Comparison of ENCODE assay signal across 14 mouse cellular contexts in genomic region chr7:92723750-92724149, GRCm38 (mm10). TPM values are rescaled to one million over a fixed set of nuclear protein-coding genes. Genes with fewer than 3 reads are reported as not detected.
DNase-seq lines count a peak whose midpoint lies in the region; ATAC-seq and TF ChIP-seq lines count a peak whose summit lies in the region.
"Had no signal": no experiment of that assay in that cellular context is flagged by ENCODE, and none has a peak within 500 bp of the region (broad histone marks: within the 10 kb centered on the region; RNA-seq: fewer than 3 reads in every experiment).

No protein-coding gene starts in this region.

- 26% methylated on average over 3 of the region's 3 CpGs for WGBS in midbrain, embryonic 16.5 days
- WGBS in midbrain, postnatal 0 days = 28% methylated on average over 3 of the region's 3 CpGs
- WGBS in stomach, embryonic 16.5 days = 27% methylated on average over 3 of the region's 3 CpGs

- no peaks in the 10 kb centered on the region for H3K4me1 ChIP-seq in midbrain, embryonic 16.5 days (ENCODE audit: control insufficient read depth, insufficient read depth, low read length)
- H3K4me1 ChIP-seq in midbrain, postnatal 0 days (ENCODE audit: insufficient read depth, low read length) = no peaks in the 10 kb centered on the region
- H3K4me1 ChIP-seq in stomach, embryonic 16.5 days (ENCODE audit: control insufficient read depth, insufficient read depth, low read length) = no peaks in the 10 kb centered on the region
- H3K4me1 ChIP-seq: embryonic facial prominence, embryonic 13.5 days had no signal

- in situ Hi-C loops in Patski (cut with MboI; ENCODE audit: low pct_unique_long_range_greater_than_20kb) = no loop called here

- H3K9ac ChIP-seq in midbrain, embryonic 16.5 days (ENCODE audit: low read depth, low read length) = no peak overlapping the region
- no peak overlapping the region for H3K9ac ChIP-seq in midbrain, postnatal 0 days (replicated peaks; ENCODE audit: low read length, poor library complexity, severe bottlenecking)
- no peak overlapping the region for H3K9ac ChIP-seq in stomach, embryonic 16.5 days (ENCODE audit: low read length)
- H3K9ac ChIP-seq: embryonic facial prominence, embryonic 13.5 days had no signal

- peak; percentile 56 for ATAC-seq in midbrain, embryonic 16.5 days
- no peak for ATAC-seq in midbrain, postnatal 0 days (ENCODE audit: low FRiP score)
- ATAC-seq in Patski = peak; percentile 29
- 0 out of 2 replicates have a peak, but pooled peaks have one; percentile 25 for ATAC-seq in stomach, embryonic 16.5 days (ENCODE audit: insufficient read depth, low FRiP score)
- ATAC-seq: hindbrain, postnatal 0 days had no signal

- no peak for TF ChIP-seq CTCF in gastrocnemius, adult 2 months (IDR thresholded peaks at IDR 0.05)
- no peak for TF ChIP-seq CTCF in midbrain, postnatal 0 days (IDR thresholded peaks at IDR 0.05)
- TF ChIP-seq CTCF in Patski (IDR thresholded peaks at IDR 0.05) = no peak

- no peaks in the 10 kb centered on the region for H3K36me3 ChIP-seq in midbrain, embryonic 16.5 days (ENCODE audit: control insufficient read depth, insufficient read depth, low read length)
- no peaks in the 10 kb centered on the region for H3K36me3 ChIP-seq in midbrain, postnatal 0 days (ENCODE audit: insufficient read depth, low read length)
- no peaks in the 10 kb centered on the region for H3K36me3 ChIP-seq in stomach, embryonic 16.5 days (ENCODE audit: control insufficient read depth, insufficient read depth, low read length)
- H3K36me3 ChIP-seq: embryonic facial prominence, embryonic 13.5 days had no signal

- H3K27ac ChIP-seq in gastrocnemius, adult 2 months = no peak overlapping the region
- H3K27ac ChIP-seq in midbrain, embryonic 16.5 days (ENCODE audit: low read length) = no peak overlapping the region
- no peak overlapping the region for H3K27ac ChIP-seq in midbrain, postnatal 0 days (ENCODE audit: low read depth, low read length)
- no peak overlapping the region for H3K27ac ChIP-seq in stomach, embryonic 16.5 days (ENCODE audit: low read length)
- H3K27ac ChIP-seq: embryonic facial prominence, embryonic 13.5 days; hindbrain, postnatal 0 days had no signal

- peak; percentile 39 for DNase-seq in gastrocnemius, adult 2 months
- no peak for DNase-seq in gastrocnemius, adult 18-20 months (ENCODE audit: low spot score)
- DNase-seq in midbrain, postnatal 0 days (ENCODE audit: low spot score) = no peak
- DNase-seq in Patski (ENCODE audit: low read depth, low spot score) = no peak
- DNase-seq in natural killer cell, adult 2 months (ENCODE audit: low spot score in 2 of 2) = no peak
- DNase-seq: cerebellum, adult 18-20 months; heart, postnatal 14 days; kidney, adult 9 months; layer of hippocampus, postnatal 36 days; lung, adult 2 months had no signal

- no peak overlapping the region for H3K4me2 ChIP-seq in midbrain, embryonic 16.5 days (ENCODE audit: low read length)
- no peak overlapping the region for H3K4me2 ChIP-seq in midbrain, postnatal 0 days (ENCODE audit: low read depth, low read length, poor library complexity, severe bottlenecking)
- H3K4me2 ChIP-seq in stomach, embryonic 16.5 days (ENCODE audit: low read depth, low read length) = no peak overlapping the region
- H3K4me2 ChIP-seq: embryonic facial prominence, embryonic 13.5 days had no signal

- H3K4me3 ChIP-seq in gastrocnemius, adult 2 months = no peak overlapping the region
- no peak overlapping the region for H3K4me3 ChIP-seq in midbrain, embryonic 16.5 days (ENCODE audit: low read depth, low read length)
- H3K4me3 ChIP-seq in midbrain, postnatal 0 days (ENCODE audit: low read depth, low read length) = no peak overlapping the region
- H3K4me3 ChIP-seq in stomach, embryonic 16.5 days (replicated peaks; ENCODE audit: low read length) = no peak overlapping the region
- H3K4me3 ChIP-seq: embryonic facial prominence, embryonic 13.5 days had no signal

- CTCF ChIA-PET in Patski (lab: Charles Lee) = interaction anchor here (1.5 kb wide), 1 partner anchor 58 kb away, joined by 3 read pairs; no protein-coding TSS in a partner anchor

- no peaks in the 10 kb centered on the region for H3K27me3 ChIP-seq in midbrain, embryonic 16.5 days (ENCODE audit: control insufficient read depth, insufficient read depth, low read depth, low read length)
- no peaks in the 10 kb centered on the region for H3K27me3 ChIP-seq in midbrain, postnatal 0 days (ENCODE audit: insufficient read depth, low read length)
- peaks cover 7% of the 10 kb centered on the region for H3K27me3 ChIP-seq in Patski
- no peaks in the 10 kb centered on the region for H3K27me3 ChIP-seq in stomach, embryonic 16.5 days (ENCODE audit: control insufficient read depth, insufficient read depth, low read length)
- H3K27me3 ChIP-seq: embryonic facial prominence, embryonic 13.5 days had no signal

- POLR2A ChIA-PET in Patski (lab: Charles Lee) = no interaction called here

- intact Hi-C loops in gastrocnemius, adult 2 months (cut with DNase I) = no loop called here

- no peaks in the 10 kb centered on the region for H3K9me3 ChIP-seq in midbrain, embryonic 16.5 days (replicated peaks; ENCODE audit: control insufficient read depth, low read length, poor library complexity, severe bottlenecking)
- no peaks in the 10 kb centered on the region for H3K9me3 ChIP-seq in midbrain, postnatal 0 days (ENCODE audit: low read length)
- H3K9me3 ChIP-seq in stomach, embryonic 16.5 days (replicated peaks; ENCODE audit: control insufficient read depth, low read length) = no peaks in the 10 kb centered on the region
- H3K9me3 ChIP-seq: embryonic facial prominence, embryonic 13.5 days had no signal

RNA-seq across cellular contexts. Expression of gene Rab30, which starts 17.7 kb away (rescaled TPM):
- 1 to 10 TPM; 6.5 to 7.7 TPM for total RNA-seq in gastrocnemius, adult 2 months (2021)
- 1 to 10 TPM; 5.4 to 8.5 TPM for total RNA-seq in gastrocnemius, adult 18-20 months (2021)
- polyA plus RNA-seq in midbrain, embryonic 16.5 days (2015; fragmentation: Nextera tagmentation; extraction: Ambion mirVana) = 19.9 and 22.4 TPM in 2 replicates
- 37.2 and 44.7 TPM in 2 replicates for total RNA-seq in midbrain, postnatal 0 days (2014; rRNA removed)
- 13.6 and 18.5 TPM in 2 replicates for polyA plus RNA-seq in midbrain, postnatal 0 days (2015; fragmentation: Nextera tagmentation; extraction: Ambion mirVana)
- 9.8 TPM for polyA plus RNA-seq in Patski (2021)
- polyA plus RNA-seq in stomach, embryonic 16.5 days (2015; fragmentation: Nextera tagmentation; extraction: Ambion mirVana) = 20.9 and 24.1 TPM in 2 replicates

RNA-seq across cellular contexts. Expression of gene Pcf11, which starts 54.0 kb away (rescaled TPM):
- 10 to 100 TPM; 19.2 to 25.9 TPM for total RNA-seq in gastrocnemius, adult 2 months (2021)
- total RNA-seq in gastrocnemius, adult 18-20 months (2021) = 10 to 100 TPM; 18.3 to 22.0 TPM
- polyA plus RNA-seq in midbrain, embryonic 16.5 days (2015; fragmentation: Nextera tagmentation; extraction: Ambion mirVana) = 18.2 and 18.6 TPM in 2 replicates
- total RNA-seq in midbrain, postnatal 0 days (2014; rRNA removed) = 34.6 and 37.3 TPM in 2 replicates
- 11.2 and 14.7 TPM in 2 replicates for polyA plus RNA-seq in midbrain, postnatal 0 days (2015; fragmentation: Nextera tagmentation; extraction: Ambion mirVana)
- polyA plus RNA-seq in Patski (2021) = 26.3 TPM
- 17.0 and 21.2 TPM in 2 replicates for polyA plus RNA-seq in stomach, embryonic 16.5 days (2015; fragmentation: Nextera tagmentation; extraction: Ambion mirVana)
